23 mouse cellular contexts compared by ENCODE assay signal in genomic region chr8:92013183-92013582, GRCm38 (mm10).
DNase-seq lines count a peak whose midpoint lies in the region; ATAC-seq and TF ChIP-seq lines count a peak whose summit lies in the region.
"Had no signal": no experiment of that assay in that cellular context is flagged by ENCODE, and none has a peak within 500 bp of the region (broad histone marks: within the 10 kb centered on the region; RNA-seq: fewer than 3 reads in every experiment).

No protein-coding gene starts in this region.

- peak; percentile 55 for DNase-seq in embryo, embryonic 10.5 days (ENCODE audit: low spot score)
- no peak for DNase-seq in embryo, embryonic 10 days (ENCODE audit: low spot score)
- no peak for DNase-seq in kidney, adult 2 months
- no peak for DNase-seq in kidney, adult 8-10 months
- DNase-seq in lung, adult 2 months, result no peak
- DNase-seq in lung, postnatal 14 days, result no peak
- DNase-seq in MEL (ENCODE audit: low read depth, low spot score), result peak; percentile 2
- DNase-seq in hindbrain, embryonic 11.5 days (ENCODE audit: low spot score), result no peak
- DNase-seq: adrenal gland, postnatal 36 days; cerebellum, adult 9-10 months; kidney, postnatal 4 days; thymus, adult 2 months had no signal

- H3K27me3 ChIP-seq in kidney, adult 2 months (replicated peaks; ENCODE audit: control insufficient read depth, insufficient read depth, low read length), result no peaks in the 10 kb centered on the region; the same call in 1 of the 2 replicates
- H3K27me3 ChIP-seq in MEL (ENCODE audit: control insufficient read depth in 1 of 2, insufficient read depth in 2 of 2, low read length in 2 of 2), result no peaks in the 10 kb centered on the region
- H3K27me3 ChIP-seq in hindbrain, embryonic 11.5 days (ENCODE audit: control insufficient read depth, insufficient read depth, low read length), result no peaks in the 10 kb centered on the region
- H3K27me3 ChIP-seq: embryonic facial prominence, embryonic 12.5 days; lung, embryonic 15.5 days had no signal

- WGBS in kidney, adult 2 months, result 70% methylated on average over 4 of the region's 4 CpGs
- WGBS in lung, adult 2 months, result 64% methylated on average over 4 of the region's 4 CpGs
- 57% methylated on average over 4 of the region's 4 CpGs for WGBS in hindbrain, embryonic 11.5 days

- H3K9me3 ChIP-seq in MEL (replicated peaks; ENCODE audit: insufficient read depth, low read length), result no peaks in the 10 kb centered on the region
- H3K9me3 ChIP-seq in hindbrain, embryonic 11.5 days (ENCODE audit: control insufficient read depth, low read length), result no peaks in the 10 kb centered on the region
- H3K9me3 ChIP-seq: embryonic facial prominence, embryonic 12.5 days; hindbrain, embryonic 15.5 days; limb, embryonic 13.5 days; lung, embryonic 15.5 days; midbrain, embryonic 13.5 days; neural tube, embryonic 15.5 days had no signal

- TF ChIP-seq POLR2A in kidney, adult 2 months (IDR thresholded peaks at IDR 0.05; ENCODE audit: low read depth, low read length), result no peak
- no peak for TF ChIP-seq POLR2A in lung, adult 2 months (IDR thresholded peaks at IDR 0.05; ENCODE audit: borderline replicate concordance, extremely low read depth, low read depth, low read length)
- TF ChIP-seq POLR2A in MEL (IDR thresholded peaks at IDR 0.05; ENCODE audit: control insufficient read depth in 1 of 2, insufficient read depth in 1 of 2, low read depth in 1 of 2, low read length in 2 of 2, poor library complexity in 1 of 2), result no peak

- no peak for TF ChIP-seq EP300 in MEL (IDR thresholded peaks at IDR 0.05; ENCODE audit: low read depth in 1 of 2, low read length in 2 of 2)

- H3K27ac ChIP-seq in kidney, adult 2 months (ENCODE audit: insufficient read depth, low read depth, low read length), result no peak overlapping the region
- no peak overlapping the region for H3K27ac ChIP-seq in MEL (ENCODE audit: control insufficient read depth, low read depth, low read length)
- no peak overlapping the region for H3K27ac ChIP-seq in hindbrain, embryonic 11.5 days (ENCODE audit: low read depth, low read length)
- H3K27ac ChIP-seq: embryonic facial prominence, embryonic 12.5 days; hindbrain, embryonic 15.5 days; limb, embryonic 13.5 days; lung, embryonic 15.5 days; midbrain, embryonic 13.5 days; neural tube, embryonic 15.5 days had no signal

- H3K4me3 ChIP-seq in kidney, adult 2 months (ENCODE audit: insufficient read depth, low read depth, low read length), result no peak overlapping the region
- H3K4me3 ChIP-seq in lung, adult 2 months (replicated peaks; ENCODE audit: extremely low read depth, low read depth, low read length), result no peak overlapping the region
- H3K4me3 ChIP-seq in MEL (ENCODE audit: control insufficient read depth in 1 of 2, insufficient read depth in 1 of 2, low read depth in 2 of 2, low read length in 2 of 2), result no peak overlapping the region
- H3K4me3 ChIP-seq in hindbrain, embryonic 11.5 days (ENCODE audit: low read depth, low read length), result no peak overlapping the region
- H3K4me3 ChIP-seq: embryonic facial prominence, embryonic 12.5 days; erythroblast, embryonic 14.5 days; hindbrain, embryonic 15.5 days; limb, embryonic 13.5 days; lung, embryonic 15.5 days; midbrain, embryonic 13.5 days; myocyte; neural tube, embryonic 15.5 days had no signal

- no peak for ATAC-seq in hindbrain, embryonic 11.5 days (ENCODE audit: low FRiP score)
- ATAC-seq: forebrain, embryonic 14.5 days; midbrain, embryonic 13.5 days had no signal

- H3K36me3 ChIP-seq in kidney, adult 2 months (ENCODE audit: control insufficient read depth, insufficient read depth, low read length), result no peaks in the 10 kb centered on the region
- H3K36me3 ChIP-seq in MEL (ENCODE audit: control insufficient read depth in 1 of 2, insufficient read depth in 2 of 2, low read length in 2 of 2), result no peaks in the 10 kb centered on the region
- no peaks in the 10 kb centered on the region for H3K36me3 ChIP-seq in hindbrain, embryonic 11.5 days (ENCODE audit: control insufficient read depth, insufficient read depth, low read length)
- H3K36me3 ChIP-seq: embryonic facial prominence, embryonic 12.5 days; G1E; hindbrain, embryonic 15.5 days; limb, embryonic 13.5 days; lung, embryonic 15.5 days; midbrain, embryonic 13.5 days; neural tube, embryonic 15.5 days had no signal

- peak; percentile 32; the same call in 1 of the 2 replicates for TF ChIP-seq CTCF in kidney, adult 2 months (conservative IDR thresholded peaks at IDR 0.05; ENCODE audit: insufficient read depth, insufficient read length, low read depth, low read length)
- 0 out of 2 replicates have a peak, but pooled peaks have one; percentile 6 for TF ChIP-seq CTCF in lung, adult 2 months (IDR thresholded peaks at IDR 0.05; ENCODE audit: insufficient read depth, low read length)
- TF ChIP-seq CTCF in MEL (IDR thresholded peaks at IDR 0.05 in 2 of 3, conservative IDR thresholded peaks at IDR 0.05 in 1 of 3; ENCODE audit: control insufficient read depth in 1 of 3, insufficient read depth in 1 of 3, low read depth in 2 of 3, low read length in 3 of 3, poor library complexity in 1 of 3, severe bottlenecking in 1 of 3), result peak; percentile 2 to 19 (median 15); a peak in 3 of 6 replicates

- TF ChIP-seq RAD21 in MEL (IDR thresholded peaks at IDR 0.05; ENCODE audit: low read depth, low read length), result no peak; the same call in 1 of the 2 replicates

- H3K9ac ChIP-seq in MEL (ENCODE audit: control insufficient read depth, low read depth, low read length, poor library complexity, severe bottlenecking), result no peak overlapping the region
- no peak overlapping the region for H3K9ac ChIP-seq in hindbrain, embryonic 11.5 days (ENCODE audit: low read depth, low read length)
- H3K9ac ChIP-seq: embryonic facial prominence, embryonic 12.5 days; hindbrain, embryonic 15.5 days; limb, embryonic 13.5 days; lung, embryonic 15.5 days; midbrain, embryonic 13.5 days; neural tube, embryonic 15.5 days had no signal

- H3K79me2 ChIP-seq in MEL (ENCODE audit: control insufficient read depth, insufficient read depth, low read length, poor library complexity), result no peaks in the 10 kb centered on the region

- no peaks in the 10 kb centered on the region for H3K4me1 ChIP-seq in kidney, adult 2 months (ENCODE audit: control insufficient read depth, insufficient read depth, low read length)
- H3K4me1 ChIP-seq in lung, adult 2 months (ENCODE audit: control insufficient read depth, insufficient read depth, low read length), result no peaks in the 10 kb centered on the region
- no peaks in the 10 kb centered on the region for H3K4me1 ChIP-seq in MEL (ENCODE audit: control insufficient read depth in 1 of 2, insufficient read depth in 2 of 2, low read length in 2 of 2)
- H3K4me1 ChIP-seq in hindbrain, embryonic 11.5 days (replicated peaks; ENCODE audit: control insufficient read depth, insufficient read depth, low read length), result no peaks in the 10 kb centered on the region
- H3K4me1 ChIP-seq: embryonic facial prominence, embryonic 12.5 days; hindbrain, embryonic 15.5 days; lung, embryonic 15.5 days; midbrain, embryonic 13.5 days had no signal

- no peak overlapping the region for H3K4me2 ChIP-seq in hindbrain, embryonic 11.5 days (replicated peaks; ENCODE audit: low read depth, low read length)
- H3K4me2 ChIP-seq: embryonic facial prominence, embryonic 12.5 days; heart, embryonic 11.5 days; hindbrain, embryonic 15.5 days; limb, embryonic 13.5 days; lung, embryonic 15.5 days; midbrain, embryonic 13.5 days; neural tube, embryonic 15.5 days had no signal

TF ChIP-seq in MEL, 35 proteins besides CTCF, POLR2A, EP300 and RAD21:
- TF ChIP-seq KAT2A (conservative IDR thresholded peaks at IDR 0.05; ENCODE audit: low read depth, low read length) (no peak), SMC3 (IDR thresholded peaks at IDR 0.05; ENCODE audit: low read depth, low read length) (peak; percentile 34)
TF ChIP-seq in MEL: peak in this region for 1.

Comparison
In these comparisons a context has a peak if more than half of its experiments do, and no peak if none do; other contexts are left out.
1. DNase-seq: peak in embryo, embryonic 10.5 days (single experiment) and MEL (single experiment); none in embryo, embryonic 10 days (single experiment), kidney, adult 2 months (single experiment), kidney, adult 8-10 months (0 of 2), lung, adult 2 months (single experiment), lung, postnatal 14 days (single experiment) and hindbrain, embryonic 11.5 days (single experiment).
2. Peak in every context shown above with its lines, with median percentiles within 50 percentile points of each other: CTCF ChIP-seq.